Comparison of ENCODE assay signal across 10 mouse cellular contexts in genomic region chr11:98323933-98324332, GRCm38 (mm10). TPM values are rescaled to one million over a fixed set of nuclear protein-coding genes. Genes with fewer than 3 reads are reported as not detected.
DNase-seq lines count a peak whose midpoint lies in the region; ATAC-seq lines count a peak whose summit lies in the region.
"Had no signal": no experiment of that assay in that cellular context is flagged by ENCODE, and none has a peak within 500 bp of the region (broad histone marks: within the 10 kb centered on the region; RNA-seq: fewer than 3 reads in every experiment).

No protein-coding gene starts in this region.

- no peak for ATAC-seq in hindbrain, embryonic 15.5 days (ENCODE audit: low FRiP score, low read depth)

- peak; percentile 42 for DNase-seq in cerebellum, adult 11-12 months
- no peak for DNase-seq in cerebellum, adult 9-10 months
- peak; percentile 30 to 38 for DNase-seq in right cerebral cortex, postnatal 10 days (ENCODE audit: low spot score in 2 of 2)
- no peak for DNase-seq in right cerebral cortex, postnatal 25 days
- DNase-seq in splenic B cell, adult 2 months (ENCODE audit: low read depth, low spot score): peak; percentile 44
- DNase-seq in spleen, postnatal 10 days (ENCODE audit: low spot score in 2 of 2): no peak
- DNase-seq in right cerebral cortex, postnatal 36 days (ENCODE audit: low spot score in 2 of 2): no peak

- H3K9ac ChIP-seq in hindbrain, embryonic 15.5 days: no peak overlapping the region
- H3K9ac ChIP-seq: embryonic facial prominence, embryonic 12.5 days; neural tube, embryonic 12.5 days had no signal

- H3K27ac ChIP-seq in hindbrain, embryonic 15.5 days (replicated peaks): no peak overlapping the region
- H3K27ac ChIP-seq: embryonic facial prominence, embryonic 12.5 days; neural tube, embryonic 12.5 days had no signal

- H3K4me3 ChIP-seq in hindbrain, embryonic 15.5 days: no peak overlapping the region
- H3K4me3 ChIP-seq: embryonic facial prominence, embryonic 12.5 days; neural tube, embryonic 12.5 days had no signal

- peaks cover 77% of the 10 kb centered on the region for H3K27me3 ChIP-seq in hindbrain, embryonic 15.5 days
- peaks cover 2% of the 10 kb centered on the region for H3K27me3 ChIP-seq in splenic B cell, adult 2 months (ENCODE audit: control insufficient read depth, insufficient read depth, low read length, poor library complexity, severe bottlenecking)

- H3K4me2 ChIP-seq in hindbrain, embryonic 15.5 days: peak overlapping the region; percentile 55
- H3K4me2 ChIP-seq: embryonic facial prominence, embryonic 12.5 days; neural tube, embryonic 12.5 days had no signal

- peaks cover 44% of the 10 kb centered on the region for H3K4me1 ChIP-seq in hindbrain, embryonic 15.5 days (replicated peaks)

- H3K36me3 ChIP-seq in hindbrain, embryonic 15.5 days: no peaks in the 10 kb centered on the region
- H3K36me3 ChIP-seq in splenic B cell, adult 2 months (ENCODE audit: control insufficient read depth, insufficient read depth, low read length, poor library complexity, severe bottlenecking): no peaks in the 10 kb centered on the region
- H3K36me3 ChIP-seq: embryonic facial prominence, embryonic 12.5 days; neural tube, embryonic 12.5 days had no signal

- H3K9me3 ChIP-seq in hindbrain, embryonic 15.5 days: no peaks in the 10 kb centered on the region
- H3K9me3 ChIP-seq: embryonic facial prominence, embryonic 12.5 days; neural tube, embryonic 12.5 days had no signal

- 1% methylated on average over 9 of the region's 9 CpGs for WGBS in hindbrain, embryonic 15.5 days

RNA-seq across cellular contexts. Expression of gene Neurod2, which starts 5.5 kb away (rescaled TPM):
- 20.9 and 28.6 TPM in 2 replicates for polyA plus RNA-seq in hindbrain, embryonic 15.5 days (2015; fragmentation: Nextera tagmentation; extraction: Ambion mirVana)

RNA-seq across cellular contexts. Expression of gene Ppp1r1b, which starts 24.3 kb away (rescaled TPM):
- polyA plus RNA-seq in hindbrain, embryonic 15.5 days (2015; fragmentation: Nextera tagmentation; extraction: Ambion mirVana): 6.1 and 6.9 TPM in 2 replicates

RNA-seq across cellular contexts. Expression of gene Stard3, which starts 34.2 kb away (rescaled TPM):
- polyA plus RNA-seq in hindbrain, embryonic 15.5 days (2015; fragmentation: Nextera tagmentation; extraction: Ambion mirVana): 36.5 and 40.3 TPM in 2 replicates

RNA-seq across cellular contexts. Expression of gene Tcap, which starts 59.7 kb away (rescaled TPM):
- polyA plus RNA-seq in hindbrain, embryonic 15.5 days (2015; fragmentation: Nextera tagmentation; extraction: Ambion mirVana): 0.39 TPM in 1 of 2 replicates, not detected in the other

Comparison
In these comparisons a context has a peak if more than half of its experiments do, and no peak if none do; other contexts are left out.
1. DNase-seq: peak in cerebellum, adult 11-12 months (single experiment), right cerebral cortex, postnatal 10 days (2 of 2) and splenic B cell, adult 2 months (single experiment); none in cerebellum, adult 9-10 months (single experiment), right cerebral cortex, postnatal 25 days (single experiment), spleen, postnatal 10 days (0 of 2) and right cerebral cortex, postnatal 36 days (0 of 2).